Mouse (Mus musculus) heart, embryonic 13.5 days (tissue): ENCODE data around the gene Bcl6. TPM values are rescaled to one million over a fixed set of nuclear protein-coding genes. Genes with fewer than 3 reads are reported as not detected.
A peak's percentile ranks its signal among the peaks of the same experiment; 100 is the strongest.

ENCODE experiments used
- ATAC-seq: fragments of 200-750 bp; cut with Nextera tagmentation; 2 replicates; pipeline ENCODE4 v1.8.0; 2017; ENCODE audit warnings: moderate TSS enrichment; ENCODE audit not compliant: insufficient number of reproducible peaks, low FRiP score, low TSS enrichment; ENCODE audit errors: extremely low read depth
- H3K27ac ChIP-seq: fragments of 300-500 bp; sonication (generic); replicated peaks from 2 replicates; pipeline ENCODE4 v1.5.1; 2015; ENCODE audit warnings: moderate library complexity, mild to moderate bottlenecking, inconsistent platforms
- H3K27me3 ChIP-seq: fragments of 300-500 bp; sonication (generic); replicated peaks from 2 replicates; pipeline ENCODE4 v1.6.1; 2015; ENCODE audit warnings: mild to moderate bottlenecking, inconsistent platforms
- H3K36me3 ChIP-seq: fragments of 300-500 bp; sonication (generic); 2 replicates; pipeline ENCODE4 v1.6.1; 2015; ENCODE audit warnings: mild to moderate bottlenecking, inconsistent platforms
- H3K4me1 ChIP-seq: fragments of 300-500 bp; sonication (generic); 2 replicates; pipeline ENCODE4 v1.6.1; 2015; ENCODE audit warnings: inconsistent platforms
- H3K4me2 ChIP-seq: fragments of 300-500 bp; sonication (generic); 2 replicates; pipeline ENCODE4 v1.6.1; 2015; ENCODE audit warnings: inconsistent platforms, mild to moderate bottlenecking, moderate library complexity
- H3K4me3 ChIP-seq: fragments of 300-500 bp; sonication (generic); 2 replicates; pipeline ENCODE4 v1.5.1; 2015; ENCODE audit warnings: moderate library complexity, mild to moderate bottlenecking, inconsistent platforms
- H3K9ac ChIP-seq: fragments of 300-500 bp; sonication (generic); 2 replicates; pipeline ENCODE4 v1.6.1; 2015; ENCODE audit warnings: inconsistent platforms, mild to moderate bottlenecking, moderate library complexity
- H3K9me3 ChIP-seq: fragments of 300-500 bp; sonication (generic); 2 replicates; pipeline ENCODE4 v1.6.1; 2016; ENCODE audit warnings: inconsistent platforms
- WGBS: fragments of 180-500 bp; shearing (Covaris S2); methylation state at CpG from one replicate; pipeline ENCODE4 v1.1.7; 2015; ENCODE audit warnings: mixed read lengths; 5-methylcytosine and 5-hydroxymethylcytosine counted together
- polyA plus RNA-seq: library from polyadenylated mRNA; unstranded; fragments of >200 nt; fragmentation: Nextera tagmentation; extraction: Ambion mirVana; gene quantifications from 2 replicates; pipeline ENCODE4 v1.2.1, GENCODE M21; 2015

The Bcl6 gene
- polyA plus RNA-seq, 1 experiment from 2014 or later: 0.29 TPM

DNA sequence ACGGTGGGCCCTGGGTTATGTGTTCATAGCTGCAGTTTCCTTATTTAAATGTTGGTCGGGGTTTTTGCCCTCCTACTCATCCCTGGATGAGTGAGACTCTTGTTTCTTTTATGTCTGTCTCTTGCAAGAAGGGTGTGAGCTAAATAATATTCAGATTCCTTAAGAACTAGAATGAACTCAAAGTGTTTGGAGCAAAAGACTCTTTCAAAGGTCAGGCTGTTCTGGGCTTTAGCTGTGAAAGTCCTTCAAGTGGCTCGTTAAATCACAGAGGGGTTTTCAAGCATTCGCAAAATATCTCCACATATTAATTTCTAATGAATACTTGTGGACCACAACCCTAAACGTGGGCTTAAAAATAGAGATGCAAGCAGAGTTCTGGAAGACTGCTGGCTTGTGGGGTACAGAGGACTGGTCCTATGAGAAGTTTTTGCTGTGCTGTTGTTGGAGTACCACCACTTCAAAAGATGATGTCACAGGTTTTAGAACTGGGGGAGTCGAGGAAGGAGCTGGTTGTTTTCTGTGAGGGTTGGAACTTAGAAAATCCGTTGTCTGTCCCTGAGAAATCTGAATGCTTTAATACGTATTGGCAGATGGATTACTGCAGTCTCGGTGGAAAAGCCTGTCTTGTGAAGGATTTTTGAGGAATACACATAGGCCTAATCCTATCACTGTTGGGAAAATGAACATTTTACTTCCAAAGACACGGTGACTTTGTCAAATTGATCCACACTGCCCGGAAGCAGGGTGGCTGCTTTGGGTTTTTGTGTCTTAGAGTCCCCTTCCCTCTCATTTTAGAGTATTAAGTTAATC, 1.7 kb upstream of the Bcl6 start:
- Histone ChIP-seq H3K36me3 (no peaks in the 10 kb centered on the region), H3K27me3 (no peaks in the 10 kb centered on the region), H3K4me1 (peaks cover 47% of the 10 kb centered on the region), H3K9ac (peak overlapping the region; percentile 97), H3K4me2 (peak overlapping the region; percentile 99), H3K4me3 (peak overlapping the region; percentile 85), H3K9me3 (no peaks in the 10 kb centered on the region), H3K27ac (peak overlapping the region; percentile 97)
- no peak for ATAC-seq
- 44% methylated on average over 11 of the region's 11 CpGs for WGBS

DNA sequence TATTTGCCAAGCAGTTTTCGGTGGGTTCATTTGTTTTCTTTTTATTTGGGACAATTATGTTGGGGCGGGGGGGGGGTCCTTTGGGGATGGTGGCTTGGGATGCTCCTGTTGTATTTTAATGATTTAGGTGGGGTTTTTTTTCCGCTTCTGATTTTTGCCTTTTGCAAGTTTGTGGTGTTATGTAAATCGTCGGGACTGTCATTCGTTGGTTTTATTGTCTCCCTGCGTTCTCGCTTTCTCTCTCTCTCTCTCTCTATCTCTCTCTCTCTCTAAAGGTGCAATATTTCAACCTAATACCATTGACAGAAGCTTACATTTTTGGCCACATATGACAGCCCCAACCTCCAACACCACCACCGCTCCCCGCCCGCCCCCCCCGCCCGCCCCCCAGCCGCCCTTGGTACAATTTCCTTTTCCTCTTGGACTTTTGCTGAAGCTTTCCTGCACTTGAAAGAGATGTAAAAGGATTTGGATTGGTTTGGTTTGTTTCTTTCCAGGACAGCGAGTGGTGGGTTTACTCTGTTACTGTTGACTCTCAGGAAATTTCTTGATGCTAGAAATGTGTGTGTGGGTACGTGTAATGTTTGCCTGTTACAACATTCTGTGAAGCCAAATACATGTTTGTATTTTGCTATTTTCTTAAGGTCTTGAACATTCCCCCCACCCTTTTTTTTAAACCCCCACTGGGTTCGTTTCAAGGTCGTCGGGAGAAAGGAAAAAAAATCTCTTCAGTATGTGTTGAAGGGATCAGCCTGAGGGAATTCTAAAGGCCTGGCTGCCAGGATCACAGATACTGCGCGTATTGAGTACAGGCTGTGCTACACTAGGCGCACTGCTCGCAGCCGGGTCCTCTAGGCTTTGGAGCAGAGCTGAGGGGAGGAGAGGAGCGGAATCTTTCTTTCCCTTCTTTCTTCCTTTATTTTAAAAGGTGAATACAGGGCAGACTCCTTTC, 833 bp upstream of the Bcl6 start:
- Histone ChIP-seq H3K4me3 (peak overlapping the region; percentile 85), H3K27ac (peak overlapping the region; percentile 97), H3K4me1 (peaks cover 55% of the 10 kb centered on the region), H3K4me2 (peak overlapping the region; percentile 99), H3K36me3 (no peaks in the 10 kb centered on the region), H3K9ac (peak overlapping the region; percentile 97), H3K9me3 (no peaks in the 10 kb centered on the region), H3K27me3 (no peaks in the 10 kb centered on the region)
- ATAC-seq: no peak
- WGBS: 5% methylated on average over 22 of the region's 25 CpGs

DNA sequence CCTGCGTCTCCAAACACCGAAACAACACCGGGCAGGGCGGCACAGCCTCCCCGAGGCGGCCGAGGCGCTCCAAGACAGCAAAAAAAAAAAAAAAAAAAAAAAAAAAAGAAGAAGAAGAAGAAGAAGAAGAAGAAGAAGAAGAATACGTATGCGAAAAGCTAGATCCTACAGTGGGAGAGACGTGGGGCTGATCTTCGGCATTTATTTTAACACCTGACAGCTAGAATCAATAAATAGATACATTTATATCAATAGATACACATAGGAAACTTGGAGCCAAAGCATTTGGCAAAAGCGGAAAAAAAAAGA, 541 bp downstream of the Bcl6 start:
- 1% methylated on average over 13 of the region's 13 CpGs for WGBS
- peak overlapping the region; percentile 97 for H3K9ac ChIP-seq
- H3K27ac ChIP-seq: peak overlapping the region; percentile 97
- no peak for ATAC-seq
- peaks cover 57% of the 10 kb centered on the region for H3K4me1 ChIP-seq
- no peaks in the 10 kb centered on the region for H3K27me3 ChIP-seq
- H3K4me2 ChIP-seq: peak overlapping the region; percentile 99
- H3K4me3 ChIP-seq: peak overlapping the region; percentile 85
- no peaks in the 10 kb centered on the region for H3K36me3 ChIP-seq
- H3K9me3 ChIP-seq: no peaks in the 10 kb centered on the region

DNA sequence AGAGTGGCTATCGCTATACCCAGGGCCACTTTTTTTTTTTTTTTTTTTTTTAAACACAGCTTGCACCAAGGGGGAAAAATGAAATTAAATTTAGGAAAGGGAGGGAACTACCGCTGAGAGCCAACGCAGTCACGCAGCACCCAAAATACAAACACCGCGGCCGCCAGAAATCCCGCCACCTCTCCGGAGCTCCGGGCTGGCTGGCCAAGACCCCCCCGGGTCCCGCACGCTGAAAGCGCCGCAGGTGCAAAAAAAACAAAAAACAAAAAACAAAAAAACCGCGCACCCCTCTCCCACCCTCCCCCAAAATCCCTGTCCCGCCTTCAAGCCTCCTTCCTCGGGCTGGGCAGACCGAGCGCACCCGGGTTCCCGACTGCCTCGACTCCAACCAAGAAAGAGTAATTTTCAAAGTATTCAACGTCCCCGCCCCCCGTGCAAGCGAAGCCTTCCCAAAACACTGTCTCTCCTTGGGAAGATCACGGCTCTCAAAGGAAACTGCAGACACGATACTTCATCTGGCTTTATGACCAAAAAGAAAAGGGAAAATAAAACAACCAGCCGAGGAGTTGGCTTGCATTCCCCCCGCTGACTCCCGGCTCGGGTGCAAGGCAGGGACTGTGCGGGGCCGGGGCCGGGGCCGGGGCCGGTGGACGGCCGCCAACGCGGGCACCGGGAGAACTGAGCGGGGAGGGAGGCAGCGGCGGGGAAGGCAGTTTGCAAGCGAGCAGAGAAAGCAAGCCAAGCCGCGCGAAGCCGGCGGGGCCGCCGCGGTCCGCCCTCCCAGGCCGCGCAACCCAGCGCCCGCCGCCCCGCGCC, 1.1 kb downstream of the Bcl6 start:
- Histone ChIP-seq H3K4me3 (peak overlapping the region; percentile 85), H3K27ac (peak overlapping the region; percentile 97), H3K9me3 (no peaks in the 10 kb centered on the region), H3K27me3 (no peaks in the 10 kb centered on the region), H3K9ac (peak overlapping the region; percentile 97), H3K36me3 (no peaks in the 10 kb centered on the region), H3K4me1 (peaks cover 61% of the 10 kb centered on the region), H3K4me2 (peak overlapping the region; percentile 99)
- no peak for ATAC-seq
- WGBS: under 1% methylated on average over 62 of the region's 64 CpGs

DNA sequence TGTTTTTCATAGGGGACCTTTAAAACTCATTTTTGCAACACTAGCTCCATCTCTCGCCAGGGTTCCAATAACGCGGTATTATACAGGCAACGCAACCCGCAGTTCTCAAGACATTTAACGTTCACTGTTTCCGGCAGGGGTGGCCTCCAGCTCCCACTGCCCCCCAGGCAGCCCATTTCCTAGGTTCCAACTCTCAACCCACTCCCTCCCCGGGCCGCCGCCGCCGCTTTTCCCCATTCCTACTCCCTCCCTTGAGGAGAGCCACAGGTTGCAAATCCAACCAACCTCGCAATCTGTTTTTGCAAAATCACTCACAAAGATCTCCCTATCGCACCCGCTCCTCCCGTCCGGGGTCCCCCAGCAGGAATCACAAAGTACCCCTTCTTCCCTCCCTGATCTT, 1.8 kb downstream of the Bcl6 start:
- H3K4me1 ChIP-seq: peaks cover 64% of the 10 kb centered on the region
- no peaks in the 10 kb centered on the region for H3K36me3 ChIP-seq
- peak overlapping the region; percentile 97 for H3K9ac ChIP-seq
- H3K9me3 ChIP-seq: no peaks in the 10 kb centered on the region
- no peaks in the 10 kb centered on the region for H3K27me3 ChIP-seq
- ATAC-seq: no peak
- 0 out of 2 replicates have a peak overlapping the region, but pooled peaks have one; percentile 8 for H3K27ac ChIP-seq
- H3K4me3 ChIP-seq: peak overlapping the region; percentile 85
- under 1% methylated on average over 17 of the region's 17 CpGs for WGBS
- peak overlapping the region; percentile 99 for H3K4me2 ChIP-seq

DNA sequence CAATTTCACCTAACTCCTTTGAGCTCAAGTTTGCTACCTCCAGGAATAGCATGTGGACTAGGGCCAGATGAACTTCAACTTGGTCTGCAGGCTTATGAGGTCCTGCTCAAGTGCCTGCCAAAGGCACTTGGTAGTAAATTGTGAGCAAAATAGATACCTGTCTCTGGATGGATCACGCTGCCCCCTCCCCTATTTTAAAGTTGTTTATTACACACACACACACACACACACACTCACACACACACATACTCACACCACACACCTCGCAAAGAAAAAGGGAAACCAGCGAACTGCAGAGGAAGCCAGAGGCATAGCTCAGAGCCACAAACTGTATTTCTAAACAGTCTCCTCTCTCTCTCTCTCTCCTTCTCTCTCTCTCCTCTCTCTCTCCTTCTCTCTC, 2.5 kb downstream of the Bcl6 start:
- H3K4me1 ChIP-seq: peaks cover 65% of the 10 kb centered on the region
- 6% methylated on average over 3 of the region's 3 CpGs for WGBS
- peak overlapping the region; percentile 99 for H3K4me2 ChIP-seq
- no peaks in the 10 kb centered on the region for H3K36me3 ChIP-seq
- peak overlapping the region; percentile 85 for H3K4me3 ChIP-seq
- no peak for ATAC-seq
- peak overlapping the region; percentile 97 for H3K9ac ChIP-seq
- H3K27ac ChIP-seq: peak overlapping the region; percentile 56
- no peaks in the 10 kb centered on the region for H3K9me3 ChIP-seq
- no peaks in the 10 kb centered on the region for H3K27me3 ChIP-seq

DNA sequence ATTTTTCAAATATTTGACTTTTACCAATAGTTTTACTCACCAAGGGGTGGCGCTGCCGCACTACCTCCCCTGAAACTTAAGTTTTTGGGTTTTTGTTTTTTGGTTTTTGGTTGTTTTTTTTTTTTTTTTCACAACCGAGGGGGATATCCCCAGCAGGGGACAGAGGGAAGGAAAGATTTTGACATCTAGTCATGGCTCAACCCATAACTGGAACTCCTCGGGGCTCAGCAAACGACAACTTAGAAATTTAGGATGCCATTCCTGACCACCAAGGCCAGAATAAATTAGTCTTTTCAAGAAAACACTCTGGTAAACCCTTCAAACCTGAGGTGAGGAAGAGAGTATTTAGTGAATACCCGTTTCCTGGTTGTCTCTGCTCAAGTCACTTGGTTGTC, 3.2 kb downstream of the Bcl6 start:
- peaks cover 64% of the 10 kb centered on the region for H3K4me1 ChIP-seq
- H3K36me3 ChIP-seq: no peaks in the 10 kb centered on the region
- 7% methylated on average over 6 of the region's 6 CpGs for WGBS
- ATAC-seq: no peak
- H3K27me3 ChIP-seq: peaks cover 5% of the 10 kb centered on the region
- no peak overlapping the region for H3K27ac ChIP-seq
- H3K9me3 ChIP-seq: no peaks in the 10 kb centered on the region
- peak overlapping the region; percentile 85 for H3K4me3 ChIP-seq
- peak overlapping the region; percentile 99 for H3K4me2 ChIP-seq
- 0 out of 2 replicates have a peak overlapping the region, but pooled peaks have one; percentile 97 for H3K9ac ChIP-seq

DNA sequence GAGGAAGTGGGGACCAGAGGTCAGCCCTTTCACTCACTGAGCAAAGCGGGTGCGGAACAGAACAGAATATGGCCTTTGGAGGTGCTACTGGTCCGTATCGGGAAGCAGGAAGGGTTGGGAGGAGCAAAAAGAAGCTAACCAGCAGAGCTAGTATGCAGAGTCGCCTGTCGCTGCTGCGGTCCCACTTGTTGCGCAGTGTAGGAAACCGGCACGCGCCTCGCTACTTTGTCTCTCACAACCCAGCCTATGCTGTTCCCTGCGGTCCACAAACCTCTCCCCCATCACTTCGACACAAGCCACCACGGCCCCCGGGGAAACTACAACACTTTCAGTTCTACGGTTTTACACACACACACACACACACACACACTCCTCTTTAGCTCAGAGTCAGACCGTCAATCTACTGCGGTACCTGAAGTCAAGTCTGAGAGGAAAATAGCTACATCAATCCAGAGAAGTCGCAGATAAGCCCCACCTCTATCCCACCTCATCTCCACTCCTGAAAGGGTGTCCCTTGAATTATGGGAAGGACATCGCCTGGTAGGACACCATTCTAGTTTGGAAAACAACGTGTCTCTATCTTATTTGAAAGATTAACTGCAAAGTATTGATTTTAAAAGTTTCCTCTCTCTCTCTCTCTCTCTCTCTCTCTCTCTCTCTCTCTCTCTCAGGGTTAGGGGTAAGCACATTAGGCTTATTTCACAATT, 3.7 kb downstream of the Bcl6 start:
- peak overlapping the region; percentile 83 for H3K9ac ChIP-seq
- H3K4me2 ChIP-seq: peak overlapping the region; percentile 99
- peaks cover 10% of the 10 kb centered on the region for H3K27me3 ChIP-seq
- peak overlapping the region; percentile 85 for H3K4me3 ChIP-seq
- peak overlapping the region; percentile 42; the same call in 1 of the 2 replicates for H3K27ac ChIP-seq
- no peak for ATAC-seq
- H3K9me3 ChIP-seq: no peaks in the 10 kb centered on the region
- no peaks in the 10 kb centered on the region for H3K36me3 ChIP-seq
- peaks cover 63% of the 10 kb centered on the region for H3K4me1 ChIP-seq
- WGBS: under 1% methylated on average over 22 of the region's 22 CpGs

DNA sequence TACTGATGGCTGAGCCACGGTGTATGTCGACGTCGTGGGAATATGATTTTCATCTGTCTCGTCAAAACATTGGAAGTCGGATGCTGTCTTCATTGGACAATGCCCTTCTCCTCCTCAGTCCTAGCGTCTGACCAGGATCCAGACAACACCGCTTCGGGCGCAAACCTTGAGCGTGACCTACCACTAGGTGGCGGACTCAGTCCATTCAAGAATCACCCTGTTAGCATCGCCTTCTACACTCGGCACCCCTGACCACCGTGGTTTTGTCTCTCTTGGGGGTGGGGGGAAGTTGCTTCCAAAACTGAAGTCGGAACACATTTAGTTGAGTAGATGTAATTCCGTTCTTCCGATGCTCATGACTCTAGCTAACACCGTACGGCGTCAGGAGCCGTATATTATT, 4.5 kb downstream of the Bcl6 start:
- Histone ChIP-seq H3K27me3 (peaks cover 17% of the 10 kb centered on the region), H3K4me3 (peak overlapping the region; percentile 85), H3K36me3 (no peaks in the 10 kb centered on the region), H3K9ac (peak overlapping the region; percentile 83), H3K27ac (no peak overlapping the region), H3K4me2 (peak overlapping the region; percentile 99), H3K9me3 (no peaks in the 10 kb centered on the region), H3K4me1 (peaks cover 60% of the 10 kb centered on the region)
- 0 out of 2 replicates have a peak, but pooled peaks have one; percentile 32 for ATAC-seq
- 1% methylated on average over 22 of the region's 22 CpGs for WGBS

DNA sequence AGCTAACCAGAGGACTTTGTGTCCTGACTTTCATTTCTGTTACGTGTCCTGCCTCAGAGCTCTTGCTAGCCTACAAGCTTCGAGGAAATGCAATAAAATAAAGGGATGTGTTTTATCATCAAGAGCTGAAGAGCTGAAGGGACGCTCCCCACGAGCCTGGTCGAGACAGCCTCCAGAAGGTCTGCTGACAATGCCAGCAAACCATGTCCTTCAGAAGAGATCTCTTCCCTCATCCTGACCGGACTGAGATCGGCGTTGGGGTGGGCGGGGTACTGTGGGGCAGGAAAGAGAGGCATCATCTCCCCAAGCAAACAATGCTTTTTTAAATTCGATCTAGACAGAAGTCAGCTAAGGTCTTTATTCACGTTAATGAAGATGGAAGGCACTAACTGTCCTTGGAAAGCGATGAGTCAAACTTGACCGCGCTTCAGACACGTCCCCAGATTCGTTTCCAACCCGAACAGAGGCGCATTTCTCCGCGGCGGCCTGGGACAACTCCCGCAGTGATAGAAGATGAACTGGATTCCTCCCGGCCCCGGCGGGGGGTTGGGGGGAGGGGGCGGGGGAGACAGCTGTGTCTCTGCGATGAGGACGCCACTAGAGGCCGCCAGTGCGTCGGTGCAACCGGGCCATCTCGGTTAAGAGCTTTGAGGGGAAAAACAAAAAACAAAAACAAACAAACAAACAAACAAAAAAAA, 5.6 kb downstream of the Bcl6 start:
- Histone ChIP-seq H3K9ac (peak overlapping the region; percentile 78), H3K9me3 (no peaks in the 10 kb centered on the region), H3K4me1 (peaks cover 60% of the 10 kb centered on the region), H3K4me3 (peak overlapping the region; percentile 85), H3K27ac (peak overlapping the region; percentile 67), H3K4me2 (peak overlapping the region; percentile 99), H3K27me3 (peaks cover 21% of the 10 kb centered on the region), H3K36me3 (no peaks in the 10 kb centered on the region)
- ATAC-seq: no peak
- under 1% methylated on average over 33 of the region's 33 CpGs for WGBS
